Mouse (Mus musculus): ENCODE results near the gene Psma3. TPM values are rescaled to one million over a fixed set of nuclear protein-coding genes. Genes with fewer than 3 reads are reported as not detected.
A peak's percentile ranks its signal among the peaks of the same experiment; 100 is the strongest.

Psma3 gene
- total RNA-seq, 2 experiments from 2014 or later, result 381 to 435 TPM

- intact Hi-C loops (cut with DNase I; ENCODE audit: low total_unique reads), result no loop called here
- no peak for DNase-seq
These were observed 62.4 kb downstream of the Psma3 start for GRCm38 (mm10) chr12:71036729-71037404.

- DNase-seq, result peak; percentile 24
- intact Hi-C loops (cut with DNase I; ENCODE audit: low total_unique reads), result no loop called here
These were observed 66.0 kb downstream of the Psma3 start for GRCm38 (mm10) chr12:71040462-71040861.

GRCm38 (mm10) chr12:71042451-71042850 is 68.0 kb downstream of the Psma3 start:
- no peak for DNase-seq
- intact Hi-C loops (cut with DNase I; ENCODE audit: low total_unique reads), result no loop called here

GRCm38 (mm10) chr12:71043571-71043970 is 69.2 kb downstream of the Psma3 start:
- intact Hi-C loops (cut with DNase I; ENCODE audit: low total_unique reads), result no loop called here
- no peak for DNase-seq

GRCm38 (mm10) chr12:71044488-71044887 is 70.1 kb downstream of the Psma3 start:
- no peak for DNase-seq
- intact Hi-C loops (cut with DNase I; ENCODE audit: low total_unique reads), result no loop called here

Other genes with a start within 250 kb of the Psma3 start
- 10 to 100 TPM; 21.4 to 23.6 TPM for gene Frmd6, start 149.1 kb upstream of the Psma3 start, total RNA-seq (2021)
- gene Actr10, start 36.8 kb upstream of the Psma3 start, total RNA-seq (2021), result 100 to 1,000 TPM; 106 to 107 TPM
- 1 to 10 TPM; 8.4 to 8.5 TPM for gene Arid4a, start 41.4 kb downstream of the Psma3 start, total RNA-seq (2021)
- not detected for gene Tomm20l, start 136.8 kb downstream of the Psma3 start, total RNA-seq (2021)
- 10 to 100 TPM; 22.4 to 30.0 TPM for gene Timm9, start 162.1 kb downstream of the Psma3 start, total RNA-seq (2021)
- 1 to 10 TPM; 2.6 to 2.8 TPM for gene 2700049A03Rik, start 162.2 kb downstream of the Psma3 start, total RNA-seq (2021)

Data from gastrocnemius, postnatal 14 days (tissue).